Mouse (Mus musculus) spleen, adult 2 months (tissue): ENCODE measurements around the gene Mta1. TPM values are rescaled to one million over a fixed set of nuclear protein-coding genes. Genes with fewer than 3 reads are reported as not detected.

Experiments used
- DNase-seq, 2 experiments: peaks; one replicate each; pipeline versions ENCODE4 v3.0.0 to v3.0.0-alpha.2; 2012 to 2021; ENCODE audit warnings: low spot score in 2 of 2, low read depth in 1 of 2
- H3K27ac ChIP-seq: fragments of 200-500 bp; 2 replicates; pipeline ENCODE4 v1.5.1; 2012; ENCODE audit warnings: low read length, inconsistent platforms; ENCODE audit not compliant: insufficient read depth
- H3K27me3 ChIP-seq: fragments of 200-500 bp; 2 replicates; pipeline ENCODE4 v1.6.1; 2012; ENCODE audit warnings: mild to moderate bottlenecking, moderate library complexity, low read length, inconsistent platforms; ENCODE audit not compliant: control insufficient read depth, insufficient read depth
- H3K36me3 ChIP-seq: fragments of 200-500 bp; 2 replicates; pipeline ENCODE4 v1.6.1; 2012; ENCODE audit warnings: mild to moderate bottlenecking, low read length, inconsistent platforms; ENCODE audit not compliant: control insufficient read depth, insufficient read depth
- H3K4me1 ChIP-seq: fragments of 200-500 bp; 2 replicates; pipeline ENCODE4 v1.6.1; 2011; ENCODE audit warnings: inconsistent platforms; ENCODE audit not compliant: control insufficient read depth, insufficient read depth, insufficient read length
- H3K4me3 ChIP-seq: fragments of 200-500 bp; 2 replicates; pipeline ENCODE4 v1.5.1; 2011; ENCODE audit warnings: mild to moderate bottlenecking, inconsistent platforms; ENCODE audit not compliant: insufficient read depth, insufficient read length; ENCODE audit errors: extremely low read depth
- CTCF ChIP-seq: fragments of 200-500 bp; IDR thresholded peaks from 2 replicates; pipeline ENCODE4 v1.5.1; 2011; ENCODE audit warnings: mild to moderate bottlenecking, inconsistent platforms; ENCODE audit not compliant: insufficient read depth, insufficient read length, insufficient replicate concordance; ENCODE audit errors: extremely low read depth
- POLR2A ChIP-seq: fragments of 200-500 bp; IDR thresholded peaks from 2 replicates; pipeline ENCODE4 v1.6.1; 2011; ENCODE audit warnings: low read depth, low read length, inconsistent platforms
- WGBS: fragments of 180-500 bp; shearing (Covaris S2); methylation state at CpG from one replicate; pipeline ENCODE4 v1.1.7; 2018; 5-methylcytosine and 5-hydroxymethylcytosine counted together
- polyA plus RNA-seq: library from polyadenylated mRNA; depleted of rRNA; stranded (reverse); fragments of >200 nt; gene quantifications from 2 replicates; pipeline ENCODE4 v1.2.3, GENCODE M21; 2012

Mta1 gene
- polyA plus RNA-seq, 1 experiment: 55.6 TPM

GRCm38 (mm10) chr12:113151661-113152271 lies 53.7 kb downstream of the Mta1 start:
- Histone ChIP-seq H3K4me3 (peak overlapping the region; percentile 60), H3K36me3 (peaks cover 2% of the 10 kb centered on the region; the same call in 1 of the 2 replicates), H3K27ac (peak overlapping the region; percentile 66), H3K4me1 (peaks cover 42% of the 10 kb centered on the region; the same call in 1 of the 2 replicates), H3K27me3 (no peaks in the 10 kb centered on the region)
- peak; percentile 79 for TF ChIP-seq POLR2A
- no peak for TF ChIP-seq CTCF
- DNase-seq: peak in 1 of 2 experiments; percentile 77
- WGBS: under 1% methylated on average over 36 of the region's 36 CpGs

- peaks cover 2% of the 10 kb centered on the region; the same call in 1 of the 2 replicates for H3K36me3 ChIP-seq
- peak overlapping the region; percentile 66 for H3K27ac ChIP-seq
- H3K4me3 ChIP-seq: peak overlapping the region; percentile 60
- peak in 1 of 2 experiments; percentile 43 for DNase-seq
- TF ChIP-seq POLR2A (no peak), CTCF (no peak)
- under 1% methylated on average over 19 of the region's 19 CpGs for WGBS
- peaks cover 42% of the 10 kb centered on the region; the same call in 1 of the 2 replicates for H3K4me1 ChIP-seq
- no peaks in the 10 kb centered on the region for H3K27me3 ChIP-seq
Measured at GRCm38 (mm10) chr12:113152272-113152661, 54.2 kb downstream of the Mta1 start.

GRCm38 (mm10) chr12:113152991-113153525 lies 55.0 kb downstream of the Mta1 start:
- H3K4me1 ChIP-seq: peaks cover 42% of the 10 kb centered on the region; the same call in 1 of the 2 replicates
- TF ChIP-seq POLR2A: no peak
- TF ChIP-seq CTCF: no peak
- peak overlapping the region; percentile 10; the same call in 1 of the 2 replicates for H3K27ac ChIP-seq
- H3K4me3 ChIP-seq: peak overlapping the region; percentile 60
- peaks cover 2% of the 10 kb centered on the region; the same call in 1 of the 2 replicates for H3K36me3 ChIP-seq
- no peaks in the 10 kb centered on the region for H3K27me3 ChIP-seq
- WGBS: 63% methylated on average over 6 of the region's 6 CpGs
- DNase-seq: no peak

GRCm38 (mm10) chr12:113153971-113154370 lies 55.9 kb downstream of the Mta1 start:
- no peaks in the 10 kb centered on the region for H3K27me3 ChIP-seq
- peaks cover 35% of the 10 kb centered on the region; the same call in 1 of the 2 replicates for H3K4me1 ChIP-seq
- H3K36me3 ChIP-seq: peaks cover 2% of the 10 kb centered on the region; the same call in 1 of the 2 replicates
- TF ChIP-seq POLR2A (no peak), CTCF (no peak)
- WGBS: 78% methylated on average over 7 of the region's 7 CpGs
- H3K27ac ChIP-seq: 0 out of 2 replicates have a peak overlapping the region, but pooled peaks have one; percentile 29
- no peak overlapping the region for H3K4me3 ChIP-seq
- no peak for DNase-seq

GRCm38 (mm10) chr12:113154747-113155075 lies 56.6 kb downstream of the Mta1 start:
- no peak for DNase-seq
- TF ChIP-seq POLR2A (no peak), CTCF (no peak)
- H3K4me3 ChIP-seq: peak overlapping the region; percentile 54; the same call in 1 of the 2 replicates
- WGBS: 54% methylated on average over 6 of the region's 6 CpGs
- peaks cover 2% of the 10 kb centered on the region; the same call in 1 of the 2 replicates for H3K36me3 ChIP-seq
- no peaks in the 10 kb centered on the region for H3K27me3 ChIP-seq
- peaks cover 29% of the 10 kb centered on the region; the same call in 1 of the 2 replicates for H3K4me1 ChIP-seq
- H3K27ac ChIP-seq: peak overlapping the region; percentile 91

GRCm38 (mm10) chr12:113155076-113155771 lies 57.1 kb downstream of the Mta1 start:
- 2% methylated on average over 32 of the region's 32 CpGs for WGBS
- no peaks in the 10 kb centered on the region for H3K27me3 ChIP-seq
- DNase-seq: peak in 1 of 2 experiments; percentile 66
- H3K4me1 ChIP-seq: peaks cover 26% of the 10 kb centered on the region; the same call in 1 of the 2 replicates
- H3K4me3 ChIP-seq: peak overlapping the region; percentile 54
- peak overlapping the region; percentile 91 for H3K27ac ChIP-seq
- peaks cover 2% of the 10 kb centered on the region; the same call in 1 of the 2 replicates for H3K36me3 ChIP-seq
- TF ChIP-seq CTCF: no peak
- peak; percentile 22; the same call in 1 of the 2 replicates for TF ChIP-seq POLR2A
